Mouse (Mus musculus) right cerebral cortex, postnatal 14 days (tissue): ENCODE results near the gene Gpatch4.

ENCODE experiments used
- DNase-seq: peaks from one replicate; pipeline ENCODE4 v3.0.0; 2022

The Gpatch4 gene

GRCm38 (mm10) chr3:88101736-88102135 lies 58.8 kb downstream of the Gpatch4 start:
- no peak for DNase-seq

DNA sequence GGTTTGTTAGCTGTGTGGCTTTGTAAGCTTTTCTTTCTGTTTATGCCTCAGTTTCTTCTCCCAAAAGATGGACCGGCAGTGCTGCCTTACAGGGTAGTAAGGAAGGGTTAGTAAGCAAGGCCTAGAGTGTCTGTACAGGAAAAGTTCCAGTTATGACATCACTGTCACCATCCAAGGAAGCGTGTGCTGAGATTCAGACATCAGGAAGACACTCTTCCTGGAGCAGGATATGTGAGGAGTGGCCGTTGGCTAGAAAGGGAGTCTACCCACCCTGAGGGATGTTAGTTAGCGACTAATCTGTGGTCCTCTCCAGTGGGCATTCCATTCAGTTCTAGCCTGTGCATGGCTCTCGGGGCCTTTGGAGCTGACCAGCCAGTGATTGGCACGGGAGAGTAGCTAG lies 59.3 kb downstream of the Gpatch4 start:
- DNase-seq: no peak

- DNase-seq: no peak
These were observed 59.7 kb downstream of the Gpatch4 start for GRCm38 (mm10) chr3:88102611-88103010.
